Mouse (Mus musculus) megakaryocyte-erythroid progenitor cell, adult 5 weeks (primary cell): ENCODE measurements around the gene Hspa4l. TPM values are rescaled to one million over a fixed set of nuclear protein-coding genes. Genes with fewer than 3 reads are reported as not detected.

Experiments
- polyA plus RNA-seq: library from polyadenylated mRNA; stranded (reverse); fragments of >175 nt; gene quantifications from 2 replicates; pipeline ENCODE4 v1.2.3, GENCODE M21; 2012

Hspa4l gene
- polyA plus RNA-seq = 11.9 and 13.1 TPM in 2 replicates

DNA sequence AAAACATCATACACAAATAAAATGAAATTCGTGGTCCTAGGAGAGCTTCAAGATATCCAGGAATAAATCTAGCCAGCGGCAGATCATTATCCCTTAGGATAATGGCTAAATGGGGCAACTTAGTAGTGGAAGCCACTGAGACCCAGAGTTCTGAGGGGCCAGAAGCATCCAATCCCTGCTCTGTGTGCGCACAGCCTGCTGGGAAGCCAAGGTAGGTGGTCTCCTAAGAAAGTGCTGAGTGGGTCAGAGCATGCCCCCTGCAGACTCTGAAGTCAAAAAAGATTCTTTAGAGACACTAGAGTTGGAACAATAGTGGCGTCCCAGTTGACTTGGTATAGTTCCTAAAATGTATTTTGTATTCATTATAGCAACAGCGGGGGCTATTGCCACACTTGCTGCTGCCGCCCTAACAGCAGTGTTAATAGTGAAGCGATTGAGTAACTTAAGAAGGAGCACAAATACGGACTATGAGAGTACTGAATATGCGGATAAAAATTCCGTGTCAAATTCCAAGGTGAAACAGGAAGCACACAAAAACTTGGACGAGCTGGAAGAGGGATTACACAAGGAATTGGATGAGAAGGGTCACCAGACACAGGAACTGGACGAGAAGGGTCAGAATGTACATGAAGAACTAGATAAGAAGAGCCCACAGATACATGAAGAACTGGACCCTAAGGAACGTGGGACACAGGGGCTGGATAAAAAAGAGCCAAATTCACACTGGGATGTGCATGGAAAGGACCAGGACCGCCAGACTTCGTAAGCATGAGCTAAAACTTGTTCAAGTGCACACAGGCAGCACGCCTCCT, at the start of gene Hspa4l:
Hspa4l (plus strand) TSS at position 472 of the 812 bp plus-strand sequence.

DNA sequence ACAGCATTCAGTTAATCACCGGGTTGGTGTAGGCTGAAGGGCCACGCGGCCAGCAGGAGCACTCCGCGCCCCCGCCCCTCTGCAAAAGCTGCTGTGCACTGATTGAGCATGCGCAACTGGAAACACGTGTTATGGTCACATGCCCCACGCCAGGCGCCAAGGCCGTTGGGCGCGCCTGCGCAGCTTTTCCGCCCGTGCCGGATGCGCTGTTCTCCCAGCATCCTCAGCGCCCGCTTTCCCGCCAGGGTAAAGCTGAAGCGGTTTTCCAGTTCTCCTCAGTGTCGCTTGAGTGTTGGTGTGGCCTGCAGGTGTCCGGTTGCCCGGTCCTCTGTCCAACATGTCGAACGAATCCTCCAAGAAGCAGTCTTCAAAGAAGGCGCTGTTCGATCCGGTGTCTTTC, 35.6 kb upstream of the Hspa4l start, which contains the start of gene Slc25a31:
Slc25a31 (plus strand) TSS at position 201 of the 400 bp plus-strand sequence.

DNA sequence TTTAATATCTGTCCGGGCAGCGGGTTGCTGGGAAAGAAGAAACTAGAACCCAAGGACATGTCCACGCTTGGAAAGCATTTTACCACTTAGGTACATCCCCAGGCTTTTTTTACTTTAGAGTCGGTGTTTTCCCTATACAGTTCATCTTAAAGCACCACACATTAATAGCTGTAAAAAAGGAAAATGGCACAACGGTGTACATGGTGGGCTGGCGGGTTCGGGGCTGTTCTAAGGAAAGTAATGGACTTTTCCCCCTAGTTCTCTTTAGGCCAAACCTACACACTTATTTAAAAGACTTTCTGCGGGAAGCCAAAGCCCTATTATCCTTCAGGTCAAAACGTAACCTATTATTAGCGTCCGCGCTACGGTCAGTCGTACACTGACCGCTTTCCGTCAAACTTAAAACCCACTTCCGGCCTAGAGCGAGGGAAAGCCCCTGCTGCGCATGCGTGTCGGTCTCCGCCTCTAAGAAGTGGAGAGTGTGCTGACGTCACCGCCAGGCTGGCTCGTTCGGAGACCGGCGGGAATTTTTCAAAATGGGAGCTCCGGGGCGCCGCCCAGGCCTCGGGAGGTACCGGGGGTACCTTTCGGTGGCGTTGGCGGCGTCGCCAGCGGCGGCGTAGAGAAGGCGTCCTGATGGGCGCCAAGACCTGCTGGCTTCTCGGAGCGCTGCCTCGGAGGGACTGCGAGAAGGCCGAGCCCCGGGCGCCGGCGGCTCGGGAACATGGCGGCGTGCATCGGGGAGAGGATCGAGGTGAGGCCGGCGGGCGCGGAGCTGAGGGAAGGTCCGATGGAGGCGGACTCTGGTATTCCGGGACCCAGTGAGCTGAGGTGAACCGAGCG, 55.5 kb downstream of the Hspa4l start, which contains the start of gene Plk4:
Plk4 (plus strand) TSS at position 490 of the 843 bp plus-strand sequence.

Other genes starting within 250 kb of the Hspa4l start
- 0.57 and 0.61 TPM in 2 replicates for gene Intu, start 213.2 kb upstream of the Hspa4l start, polyA plus RNA-seq
- gene Slc25a31, start 35.6 kb upstream of the Hspa4l start, polyA plus RNA-seq = not detected in 2 replicates
- 12.0 and 13.2 TPM in 2 replicates for gene Plk4, start 55.5 kb downstream of the Hspa4l start, polyA plus RNA-seq
- gene Mfsd8, start 102.4 kb downstream of the Hspa4l start, polyA plus RNA-seq = 1.4 and 3.5 TPM in 2 replicates
- gene Abhd18, start 102.5 kb downstream of the Hspa4l start, polyA plus RNA-seq = 0.40 and 1.4 TPM in 2 replicates
- gene 1700034I23Rik, start 158.0 kb downstream of the Hspa4l start, polyA plus RNA-seq = not detected in 2 replicates
- 15.6 and 19.6 TPM in 2 replicates for gene Larp1b, start 205.3 kb downstream of the Hspa4l start, polyA plus RNA-seq